Mouse (Mus musculus) kidney, embryonic 16.5 days (tissue): ENCODE measurements around the gene Psmd9. TPM values are rescaled to one million over a fixed set of nuclear protein-coding genes. Genes with fewer than 3 reads are reported as not detected.
A peak's percentile ranks its signal among the peaks of the same experiment; 100 is the strongest.

ENCODE experiments used
- ATAC-seq: fragments of 200-750 bp; cut with Nextera tagmentation; 2 replicates; pipeline ENCODE4 v1.8.0; 2017; ENCODE audit warnings: moderate TSS enrichment; ENCODE audit not compliant: low FRiP score, low TSS enrichment
- H3K27ac ChIP-seq: fragments of 300-500 bp; sonication (generic); 2 replicates; pipeline ENCODE4 v1.5.1; 2014; ENCODE audit warnings: low read length
- H3K27me3 ChIP-seq: fragments of 300-500 bp; sonication (generic); 2 replicates; pipeline ENCODE4 v1.6.1; 2014; ENCODE audit warnings: low read length, control low read depth, mixed read lengths; ENCODE audit not compliant: insufficient read depth
- H3K36me3 ChIP-seq: fragments of 300-500 bp; sonication (generic); 2 replicates; pipeline ENCODE4 v1.6.1; 2014; ENCODE audit warnings: low read length, control low read depth, mixed read lengths; ENCODE audit not compliant: insufficient read depth
- H3K4me1 ChIP-seq: fragments of 300-500 bp; sonication (generic); 2 replicates; pipeline ENCODE4 v1.6.1; 2014; ENCODE audit warnings: low read length, control low read depth, mixed read lengths; ENCODE audit not compliant: insufficient read depth
- H3K4me2 ChIP-seq: fragments of 300-500 bp; sonication (generic); replicated peaks from 2 replicates; pipeline ENCODE4 v1.6.1; 2014; ENCODE audit warnings: low read depth, low read length
- H3K4me3 ChIP-seq: fragments of 300-500 bp; sonication (generic); 2 replicates; pipeline ENCODE4 v1.5.1; 2014; ENCODE audit warnings: mild to moderate bottlenecking, low read length
- H3K9ac ChIP-seq: fragments of 300-500 bp; sonication (generic); replicated peaks from 2 replicates; pipeline ENCODE4 v1.6.1; 2014; ENCODE audit warnings: low read length
- H3K9me3 ChIP-seq: fragments of 300-500 bp; sonication (generic); 2 replicates; pipeline ENCODE4 v1.6.1; 2016; ENCODE audit warnings: low read length, control low read depth
- WGBS: fragments of 180-500 bp; shearing (Covaris S2); extraction: QIAGEN DNeasy Blood & Tissue Kit; methylation state at CpG from one replicate; pipeline ENCODE4 v1.1.7; 2014; 5-methylcytosine and 5-hydroxymethylcytosine counted together
- polyA plus RNA-seq: library from polyadenylated mRNA; unstranded; fragments of >200 nt; fragmentation: Nextera tagmentation; extraction: Ambion mirVana; gene quantifications from 2 replicates; pipeline ENCODE4 v1.2.1, GENCODE M21; 2015

The Psmd9 gene
- polyA plus RNA-seq, 1 experiment from 2014 or later = 86.9 TPM

GRCm38 (mm10) chr5:123229296-123229695 lies 60.1 kb downstream of the Psmd9 start:
- Histone ChIP-seq H3K4me1 (peaks cover 9% of the 10 kb centered on the region), H3K9ac (no peak overlapping the region), H3K27ac (no peak overlapping the region), H3K4me3 (no peak overlapping the region), H3K36me3 (no peaks in the 10 kb centered on the region), H3K9me3 (no peaks in the 10 kb centered on the region), H3K4me2 (0 out of 2 replicates have a peak overlapping the region, but pooled peaks have one; percentile 83), H3K27me3 (no peaks in the 10 kb centered on the region)
- WGBS = 74% methylated on average over 6 of the region's 6 CpGs
- ATAC-seq = no peak

DNA sequence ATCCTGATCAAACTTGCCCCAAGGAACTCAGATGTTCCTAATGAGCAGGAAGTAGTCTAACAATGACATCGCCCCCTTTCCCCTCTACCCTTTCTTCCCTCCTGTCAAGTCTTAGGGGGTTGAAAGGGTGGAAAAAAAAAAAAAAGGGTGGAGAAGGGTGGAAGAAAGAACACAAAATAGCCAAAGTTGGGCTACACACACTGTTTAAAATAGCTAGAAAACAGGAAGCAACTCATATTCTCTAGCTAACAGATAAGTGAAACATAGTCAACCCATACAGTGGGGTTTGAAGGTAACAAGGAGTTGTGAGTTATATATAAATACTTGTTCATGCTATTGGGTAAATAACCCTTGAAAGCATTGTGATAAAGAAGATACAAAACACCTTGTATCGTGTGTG lies 63.0 kb downstream of the Psmd9 start:
- Histone ChIP-seq H3K4me2 (no peak overlapping the region), H3K27me3 (no peaks in the 10 kb centered on the region), H3K27ac (no peak overlapping the region), H3K9ac (no peak overlapping the region), H3K4me1 (peaks cover 9% of the 10 kb centered on the region), H3K36me3 (0 out of 2 replicates have a peak, but pooled peaks cover 2% of the 10 kb centered on the region), H3K9me3 (no peaks in the 10 kb centered on the region), H3K4me3 (no peak overlapping the region)
- 90% methylated on average over 2 of the region's 2 CpGs for WGBS
- ATAC-seq = no peak

DNA sequence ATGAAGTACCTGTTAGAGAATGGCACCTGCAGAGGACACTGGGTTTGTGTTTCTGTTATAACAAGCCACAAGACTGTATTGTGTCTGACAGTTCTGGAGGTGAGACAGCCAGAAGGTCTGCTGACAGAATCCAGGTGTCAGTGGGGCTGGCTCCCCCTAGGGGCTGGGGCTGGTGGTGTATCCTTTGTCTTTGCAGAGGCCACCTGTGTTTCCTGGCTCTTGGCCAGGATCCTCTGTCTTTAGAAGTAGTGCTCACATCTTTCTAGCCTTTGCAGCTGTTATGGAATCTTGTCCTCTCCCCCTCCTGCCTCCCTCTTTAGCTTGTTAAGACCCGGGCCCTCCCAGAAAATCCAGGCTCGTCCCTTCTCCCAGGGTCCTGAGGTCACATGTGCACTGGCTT lies 66.5 kb downstream of the Psmd9 start:
- Histone ChIP-seq H3K36me3 (peaks cover 16% of the 10 kb centered on the region), H3K9me3 (no peaks in the 10 kb centered on the region), H3K4me3 (no peak overlapping the region), H3K4me1 (no peaks in the 10 kb centered on the region), H3K27me3 (no peaks in the 10 kb centered on the region), H3K27ac (no peak overlapping the region), H3K4me2 (no peak overlapping the region), H3K9ac (no peak overlapping the region)
- ATAC-seq = no peak
- WGBS = 22% methylated on average over 2 of the region's 2 CpGs

DNA sequence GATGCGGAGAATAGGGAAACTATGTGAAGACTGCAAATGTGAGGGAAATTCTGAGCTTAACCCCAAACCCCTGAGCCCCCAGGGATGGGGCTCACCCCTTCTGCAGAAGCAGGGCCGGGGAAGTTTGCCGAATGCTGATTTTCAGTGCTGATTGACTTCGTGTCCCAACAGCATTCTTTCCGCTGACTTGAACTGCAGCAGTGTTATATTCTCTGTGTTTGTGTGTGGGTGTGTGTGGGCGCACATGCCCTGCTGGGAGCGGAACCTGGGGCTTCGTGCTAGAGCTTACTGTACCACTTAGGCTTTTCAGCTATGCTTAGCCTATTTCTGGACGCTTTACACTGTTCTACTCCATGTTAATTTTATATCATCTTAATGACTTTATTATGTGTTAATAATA lies 67.2 kb downstream of the Psmd9 start:
- H3K4me3 ChIP-seq = no peak overlapping the region
- H3K27ac ChIP-seq = no peak overlapping the region
- no peak for ATAC-seq
- no peaks in the 10 kb centered on the region for H3K27me3 ChIP-seq
- no peak overlapping the region for H3K4me2 ChIP-seq
- 89% methylated on average over 9 of the region's 9 CpGs for WGBS
- no peaks in the 10 kb centered on the region for H3K9me3 ChIP-seq
- H3K4me1 ChIP-seq = no peaks in the 10 kb centered on the region
- peaks cover 23% of the 10 kb centered on the region for H3K36me3 ChIP-seq
- H3K9ac ChIP-seq = no peak overlapping the region

- WGBS = 90% methylated on average over 11 of the region's 11 CpGs
- no peak for ATAC-seq
- Histone ChIP-seq H3K4me2 (no peak overlapping the region), H3K27me3 (no peaks in the 10 kb centered on the region), H3K4me1 (no peaks in the 10 kb centered on the region), H3K4me3 (no peak overlapping the region), H3K36me3 (peaks cover 49% of the 10 kb centered on the region), H3K9ac (no peak overlapping the region), H3K9me3 (no peaks in the 10 kb centered on the region), H3K27ac (no peak overlapping the region)
Observed at GRCm38 (mm10) chr5:123239501-123239900, 70.3 kb downstream of the Psmd9 start.

DNA sequence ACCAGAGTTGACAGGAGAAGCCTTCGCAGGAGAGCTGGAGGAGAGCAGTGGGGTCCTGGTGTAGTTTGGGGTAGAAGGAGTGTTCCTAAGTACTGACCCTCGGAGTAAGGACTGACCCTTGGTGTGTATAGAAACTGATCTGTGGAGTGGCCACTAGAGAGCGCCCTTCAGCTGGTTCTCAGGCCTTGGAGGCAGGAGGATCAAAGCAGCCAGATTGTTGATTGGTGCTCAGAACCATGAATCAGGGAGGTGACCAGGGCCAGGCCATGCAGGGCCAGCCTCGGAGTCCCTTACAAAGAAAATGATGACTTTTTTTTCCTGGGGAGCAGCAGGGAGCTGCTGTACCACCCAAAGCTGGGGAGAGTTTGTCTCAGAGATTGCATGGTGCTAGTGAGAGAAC lies 76.3 kb downstream of the Psmd9 start:
- Histone ChIP-seq H3K4me3 (no peak overlapping the region), H3K9ac (no peak overlapping the region), H3K4me1 (0 out of 2 replicates have a peak, but pooled peaks cover 3% of the 10 kb centered on the region), H3K4me2 (no peak overlapping the region), H3K9me3 (no peaks in the 10 kb centered on the region), H3K27ac (no peak overlapping the region), H3K27me3 (no peaks in the 10 kb centered on the region), H3K36me3 (peaks cover 44% of the 10 kb centered on the region)
- WGBS = 18% methylated on average over 4 of the region's 4 CpGs
- ATAC-seq = 0 out of 2 replicates have a peak, but pooled peaks have one; percentile 63

DNA sequence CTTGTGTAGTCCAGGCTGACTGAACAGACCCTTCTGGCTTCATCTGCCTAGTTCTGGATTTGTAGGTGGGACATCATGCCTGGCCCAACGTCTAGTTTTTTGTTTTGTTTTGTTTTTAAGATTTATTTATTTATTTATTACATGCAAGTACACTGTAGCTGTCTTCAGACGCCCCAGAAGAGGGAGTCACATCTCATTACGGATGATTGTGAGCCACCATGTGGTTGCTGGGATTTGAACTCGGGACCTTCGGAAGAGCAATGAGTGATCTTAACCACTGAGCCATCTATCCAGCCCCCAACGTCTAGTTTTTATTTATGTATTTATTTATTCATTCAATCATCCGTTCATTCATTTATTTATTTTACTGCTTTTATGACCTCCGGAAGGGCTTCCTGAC lies 82.2 kb downstream of the Psmd9 start:
- H3K27me3 ChIP-seq = no peaks in the 10 kb centered on the region; the same call in 1 of the 2 replicates
- peaks cover 3% of the 10 kb centered on the region for H3K4me1 ChIP-seq
- H3K4me3 ChIP-seq = no peak overlapping the region
- H3K27ac ChIP-seq = no peak overlapping the region
- H3K9me3 ChIP-seq = no peaks in the 10 kb centered on the region
- H3K4me2 ChIP-seq = peak overlapping the region; percentile 51
- H3K9ac ChIP-seq = no peak overlapping the region
- no peak for ATAC-seq
- WGBS = 65% methylated on average over 8 of the region's 8 CpGs
- H3K36me3 ChIP-seq = peaks cover 7% of the 10 kb centered on the region; the same call in 1 of the 2 replicates

GRCm38 (mm10) chr5:123251834-123252233 lies 82.6 kb downstream of the Psmd9 start, which contains the start of gene Wdr66:
Gene Wdr66 (plus strand): TSS chr5:123252102.
- Histone ChIP-seq H3K36me3 (peaks cover 7% of the 10 kb centered on the region; the same call in 1 of the 2 replicates), H3K27me3 (no peaks in the 10 kb centered on the region; the same call in 1 of the 2 replicates), H3K4me1 (peaks cover 3% of the 10 kb centered on the region), H3K27ac (no peak within 1 kb of the TSS), H3K4me2 (peak within 1 kb of the TSS; percentile 51), H3K9ac (no peak within 1 kb of the TSS), H3K4me3 (peak within 1 kb of the TSS; percentile 29; the same call in 1 of the 2 replicates), H3K9me3 (no peaks in the 10 kb centered on the region)
- WGBS = 2% methylated on average over 18 of the region's 18 CpGs
- peak; percentile 91 for ATAC-seq

DNA sequence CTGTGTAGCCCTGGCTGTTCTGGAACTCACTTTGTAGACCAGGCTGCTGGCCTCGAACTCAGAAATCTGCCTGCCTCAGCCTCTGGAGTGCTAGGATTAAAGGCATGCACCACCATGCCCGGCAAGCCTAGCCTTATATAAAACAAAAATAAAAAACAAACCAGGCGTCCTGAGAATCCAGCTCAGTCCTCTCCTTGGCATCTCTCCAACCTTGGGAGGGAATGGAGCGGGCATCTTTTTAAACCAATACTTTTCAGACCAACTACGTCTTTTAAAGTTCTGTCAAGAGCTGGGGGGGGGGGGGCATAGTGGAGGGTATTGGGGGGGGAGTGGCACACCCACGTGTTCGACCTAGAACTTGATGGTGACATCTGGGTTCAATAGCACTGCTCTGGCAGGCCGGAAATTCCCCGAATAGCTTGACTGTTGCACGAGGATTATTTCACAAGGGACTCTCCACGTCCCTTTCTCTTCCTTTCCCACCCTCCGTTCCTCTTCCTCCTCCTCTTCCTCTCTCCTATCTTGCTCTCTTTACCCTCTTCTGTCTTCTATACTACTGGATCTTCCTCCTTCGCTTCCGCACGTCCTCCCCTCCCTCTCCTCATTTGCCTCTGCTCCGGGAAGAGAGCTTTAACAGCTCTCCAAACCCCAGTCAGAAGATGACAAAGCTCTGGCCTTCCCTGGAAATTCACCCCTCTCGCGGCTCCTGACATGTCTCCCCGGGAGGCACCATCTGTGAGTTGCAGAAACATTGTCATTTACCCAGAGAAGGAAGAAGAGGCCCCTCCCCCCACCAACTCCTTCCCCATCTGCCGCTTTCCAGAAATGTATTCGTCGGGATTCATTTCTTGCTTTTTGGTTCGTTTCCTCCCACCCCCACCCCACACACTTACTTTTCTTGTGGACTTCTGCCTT lies 87.9 kb downstream of the Psmd9 start:
- 0 out of 2 replicates have a peak, but pooled peaks have one; percentile 35 for ATAC-seq
- H3K9me3 ChIP-seq = no peaks in the 10 kb centered on the region
- peak overlapping the region; percentile 13; the same call in 1 of the 2 replicates for H3K4me3 ChIP-seq
- peaks cover 7% of the 10 kb centered on the region for H3K4me1 ChIP-seq
- 36% methylated on average over 23 of the region's 23 CpGs for WGBS
- peak overlapping the region; percentile 36 for H3K4me2 ChIP-seq
- peak overlapping the region; percentile 26; the same call in 1 of the 2 replicates for H3K27ac ChIP-seq
- H3K27me3 ChIP-seq = no peaks in the 10 kb centered on the region; the same call in 1 of the 2 replicates
- no peaks in the 10 kb centered on the region for H3K36me3 ChIP-seq
- no peak overlapping the region; the same call in 1 of the 2 replicates for H3K9ac ChIP-seq

GRCm38 (mm10) chr5:123258990-123259389 lies 89.8 kb downstream of the Psmd9 start:
- no peaks in the 10 kb centered on the region for H3K27me3 ChIP-seq
- peaks cover 6% of the 10 kb centered on the region; the same call in 1 of the 2 replicates for H3K4me1 ChIP-seq
- no peak overlapping the region for H3K9ac ChIP-seq
- no peak for ATAC-seq
- no peaks in the 10 kb centered on the region for H3K9me3 ChIP-seq
- WGBS = 48% methylated on average over 5 of the region's 5 CpGs
- H3K4me3 ChIP-seq = no peak overlapping the region
- H3K27ac ChIP-seq = no peak overlapping the region
- H3K36me3 ChIP-seq = no peaks in the 10 kb centered on the region
- no peak overlapping the region for H3K4me2 ChIP-seq
